Mouse (Mus musculus): ENCODE measurements around the gene Hivep1.

The Hivep1 gene

GRCm38 (mm10) chr13:42112071-42112470, 60.2 kb downstream of the Hivep1 start:
- DNase-seq (ENCODE audit: extremely low read depth, low read depth): no peak

DNA sequence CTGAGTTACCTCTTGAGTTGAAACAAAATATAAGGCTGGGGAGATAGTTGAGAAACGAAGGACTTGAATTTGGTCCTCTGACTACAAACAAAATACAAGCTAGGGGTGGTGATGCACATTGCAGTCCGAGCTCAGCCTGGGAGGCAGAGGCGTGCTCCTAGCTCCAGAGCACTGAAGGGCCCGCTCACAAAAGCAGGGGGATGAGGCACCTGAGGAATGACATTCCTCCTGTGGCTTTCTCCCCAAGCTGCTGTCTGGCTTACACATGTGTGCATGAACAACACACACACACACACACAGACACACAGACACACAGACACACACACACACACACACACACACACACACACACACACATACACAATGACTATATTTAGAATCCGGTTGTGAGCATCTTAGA, 60.9 kb downstream of the Hivep1 start:
- no peak for DNase-seq (ENCODE audit: extremely low read depth, low read depth)

- DNase-seq (ENCODE audit: extremely low read depth, low read depth): no peak
Measured at GRCm38 (mm10) chr13:42113601-42114000, 61.8 kb downstream of the Hivep1 start.

GRCm38 (mm10) chr13:42116301-42116700, 64.5 kb downstream of the Hivep1 start:
- DNase-seq (ENCODE audit: extremely low read depth, low read depth): no peak

DNA sequence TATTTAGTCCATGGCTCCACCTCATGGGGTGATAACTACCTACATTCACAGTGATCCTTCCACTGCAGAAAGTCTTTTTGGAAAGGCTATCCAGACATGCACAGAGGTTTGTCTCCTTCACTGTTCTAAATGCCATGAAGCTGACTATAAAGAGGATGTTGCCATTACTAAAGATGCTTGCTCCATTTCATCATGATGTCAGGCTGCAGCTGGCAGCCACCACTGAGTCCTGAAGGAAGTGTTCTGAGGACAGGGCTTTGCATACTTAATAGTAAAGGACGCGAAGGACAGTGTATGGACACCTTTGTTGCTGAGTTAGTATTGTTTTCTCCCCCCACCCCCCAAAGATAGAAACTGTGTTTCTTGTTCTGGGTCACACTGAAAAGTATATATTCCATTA, 67.2 kb downstream of the Hivep1 start:
- no peak for DNase-seq (ENCODE audit: extremely low read depth, low read depth)

- no peak for DNase-seq (ENCODE audit: extremely low read depth, low read depth)
Measured at GRCm38 (mm10) chr13:42121106-42121776, 69.4 kb downstream of the Hivep1 start.

DNA sequence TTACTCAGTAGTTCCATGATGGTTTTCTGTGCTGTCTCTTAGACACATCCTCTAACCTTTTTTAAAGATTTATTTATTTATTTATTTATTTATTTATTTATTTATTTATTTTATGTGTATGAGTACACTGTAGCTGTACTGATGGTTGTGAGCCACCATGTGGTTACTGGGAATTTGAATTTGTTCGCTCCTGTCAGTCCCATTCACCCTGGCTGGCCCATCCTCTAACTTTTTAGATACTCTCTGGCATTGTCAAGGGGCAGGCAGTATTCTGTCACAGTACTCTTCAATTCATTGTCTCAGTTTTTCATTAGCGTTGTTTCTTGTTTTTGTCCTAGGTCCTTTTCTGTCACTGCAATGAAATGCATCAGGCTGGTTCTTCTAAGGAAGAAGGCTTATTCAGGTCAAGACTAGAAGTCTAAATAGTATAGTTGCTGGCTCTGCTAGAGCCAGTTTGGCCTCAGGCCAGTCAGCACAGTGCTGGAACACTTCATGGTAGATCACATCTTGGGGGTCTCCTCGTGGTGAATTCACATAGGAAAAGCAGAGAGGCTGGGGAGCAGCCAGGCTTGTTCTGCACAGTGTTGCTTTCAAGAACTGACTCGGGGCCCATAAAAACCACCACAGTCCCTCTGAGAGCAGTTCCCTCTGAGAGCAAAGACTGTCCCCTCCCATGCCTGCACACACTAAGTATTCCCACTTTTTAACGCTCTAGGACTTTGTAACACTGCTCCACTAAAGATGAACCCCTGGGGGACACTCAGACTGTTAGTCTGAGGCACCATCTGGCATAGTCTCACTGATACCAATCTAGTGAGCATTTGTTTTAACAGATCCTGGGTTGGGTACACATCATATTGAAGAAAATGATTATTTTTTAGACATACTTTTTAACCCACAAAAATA, 70.2 kb downstream of the Hivep1 start:
- no peak for DNase-seq (ENCODE audit: extremely low read depth, low read depth)

DNA sequence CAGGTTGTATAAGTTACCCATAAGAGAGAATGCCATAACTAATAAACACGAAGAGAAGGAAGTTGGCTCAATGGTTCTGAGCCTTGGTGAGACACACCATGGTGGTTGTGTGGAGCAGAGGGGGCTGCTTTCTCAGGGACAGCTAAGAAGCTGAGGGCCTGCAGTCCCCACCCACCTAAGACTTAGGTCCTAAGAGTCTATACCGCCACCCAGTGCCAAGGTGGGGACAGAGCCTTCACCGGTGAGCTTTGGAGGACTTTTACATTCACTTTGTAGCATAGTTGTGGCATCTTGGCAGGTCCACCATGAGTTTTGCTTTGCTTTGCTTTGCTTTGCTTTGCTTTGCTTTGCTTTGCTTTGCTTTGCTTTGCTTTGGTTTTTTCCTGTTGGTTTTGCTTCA, 92.8 kb downstream of the Hivep1 start:
- no peak for DNase-seq (ENCODE audit: extremely low read depth, low read depth)

DNA sequence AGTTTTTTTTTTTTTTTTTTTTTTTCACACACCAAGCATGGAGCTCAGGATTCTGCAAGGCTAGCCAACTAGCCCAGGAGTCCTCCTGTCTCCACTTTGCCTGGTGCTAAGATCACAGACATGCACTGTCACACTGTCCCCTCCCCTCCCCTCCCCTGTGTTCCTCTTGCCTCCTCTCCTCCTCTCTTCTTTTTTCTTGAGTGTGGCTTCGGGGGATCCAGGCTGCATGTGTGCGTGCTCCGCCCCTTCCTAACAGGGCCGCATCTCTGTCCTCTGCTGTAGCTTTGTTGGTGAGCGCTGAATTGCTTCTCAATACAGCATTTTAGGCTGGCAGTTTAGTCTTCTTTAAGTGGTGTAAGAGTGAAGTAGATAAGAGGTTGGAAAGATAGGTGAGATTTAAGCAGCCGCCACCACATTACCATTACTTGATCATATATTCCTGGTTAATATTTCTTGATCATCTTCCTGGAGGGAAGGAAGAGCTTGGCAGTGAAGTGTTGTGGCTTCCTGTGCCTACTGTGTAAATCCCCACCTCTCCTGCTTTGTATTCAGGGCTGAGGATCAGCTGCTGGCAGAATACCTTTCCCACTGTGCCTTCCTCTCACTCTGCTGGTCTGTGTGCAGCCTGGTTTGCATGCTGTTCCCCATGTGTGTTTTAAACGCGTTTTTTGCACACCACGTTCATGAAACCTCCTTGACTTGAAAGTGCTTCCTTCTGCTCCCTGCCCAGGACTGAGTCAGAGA, 97.7 kb downstream of the Hivep1 start:
- no peak for DNase-seq (ENCODE audit: extremely low read depth, low read depth)

- DNase-seq (ENCODE audit: extremely low read depth, low read depth): no peak
Measured at GRCm38 (mm10) chr13:42150072-42150450, 98.2 kb downstream of the Hivep1 start.

- DNase-seq (ENCODE audit: extremely low read depth, low read depth): no peak
Measured at GRCm38 (mm10) chr13:42150462-42151127, 98.8 kb downstream of the Hivep1 start.

DNA sequence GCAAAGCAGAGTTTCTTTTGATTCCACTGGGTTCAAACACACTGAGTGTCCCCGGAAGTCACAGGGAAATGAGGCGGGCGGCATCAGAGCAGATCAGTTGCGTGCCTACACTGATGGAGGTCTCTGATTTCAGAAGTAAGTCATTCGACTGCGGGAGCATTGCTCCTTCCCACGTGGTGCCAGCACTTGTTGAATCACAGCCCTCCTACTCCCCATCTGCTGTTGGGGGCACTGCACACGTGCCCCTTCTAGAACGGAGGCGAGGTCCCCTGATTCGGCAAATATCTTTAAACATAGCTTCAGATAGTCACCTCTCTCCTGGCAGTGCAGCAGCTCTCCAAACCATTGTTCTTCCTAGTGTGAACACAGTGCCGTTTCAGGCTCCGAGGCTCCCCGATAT, 106.4 kb downstream of the Hivep1 start:
- no peak for DNase-seq (ENCODE audit: extremely low read depth, low read depth)

- no peak for DNase-seq (ENCODE audit: extremely low read depth, low read depth)
Measured at GRCm38 (mm10) chr13:42159416-42160185, 107.8 kb downstream of the Hivep1 start.

- no peak for DNase-seq (ENCODE audit: extremely low read depth, low read depth)
Measured at GRCm38 (mm10) chr13:42170802-42171201, 119.0 kb downstream of the Hivep1 start.

DNA sequence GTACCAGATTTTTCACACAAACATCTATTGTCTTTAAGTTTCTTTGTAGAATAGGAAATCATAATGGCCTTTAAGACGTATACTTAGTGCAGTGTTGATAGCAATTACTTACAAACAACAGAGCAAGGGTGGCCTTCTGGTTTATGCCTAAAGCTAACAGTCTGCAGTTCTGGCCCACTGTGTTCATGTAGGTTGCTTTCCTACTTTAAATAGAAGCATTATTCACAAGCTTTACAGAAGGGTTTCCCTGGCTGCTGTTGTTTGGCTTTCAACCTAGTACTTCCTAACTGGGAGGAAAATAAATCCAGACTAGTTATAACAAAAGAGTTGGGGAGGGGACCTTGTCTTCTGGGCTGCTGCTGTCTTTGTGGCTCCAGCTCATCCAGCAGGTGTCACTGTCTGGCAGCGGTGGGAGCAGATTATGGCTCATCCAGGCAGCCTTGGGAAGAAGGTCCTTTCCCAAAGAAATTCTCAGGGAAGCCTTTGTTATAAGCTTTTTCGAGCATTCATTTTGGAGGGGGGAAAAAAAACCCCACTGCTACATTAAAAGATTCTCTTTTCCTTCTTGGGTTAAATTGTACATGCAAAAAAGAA, 123.1 kb downstream of the Hivep1 start:
- no peak for DNase-seq (ENCODE audit: extremely low read depth, low read depth)

- no peak for DNase-seq (ENCODE audit: extremely low read depth, low read depth)
Measured at GRCm38 (mm10) chr13:42182635-42183034, 130.8 kb downstream of the Hivep1 start.

DNA sequence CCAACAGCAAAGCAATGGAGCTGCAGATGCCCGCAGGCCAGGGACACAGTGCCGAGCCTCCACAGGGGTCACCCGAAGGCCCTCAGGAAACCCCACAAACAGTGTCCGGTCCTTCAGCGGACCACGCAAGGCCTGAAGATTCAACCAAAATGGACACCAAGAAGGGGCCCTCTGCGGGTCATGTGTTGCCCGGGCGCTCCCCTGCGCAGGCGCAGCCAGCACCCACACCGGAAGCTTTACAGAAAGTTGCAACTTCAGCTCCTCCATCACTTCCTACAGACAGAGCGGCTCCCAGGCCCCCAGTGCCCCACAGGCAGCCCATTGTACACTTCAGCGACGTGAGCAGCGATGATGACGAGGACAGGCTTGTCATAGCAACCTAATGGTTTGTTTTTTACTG, 132.3 kb downstream of the Hivep1 start:
- no peak for DNase-seq (ENCODE audit: extremely low read depth, low read depth)

GRCm38 (mm10) chr13:42193016-42193415, 141.2 kb downstream of the Hivep1 start:
- DNase-seq (ENCODE audit: extremely low read depth, low read depth): no peak

DNA sequence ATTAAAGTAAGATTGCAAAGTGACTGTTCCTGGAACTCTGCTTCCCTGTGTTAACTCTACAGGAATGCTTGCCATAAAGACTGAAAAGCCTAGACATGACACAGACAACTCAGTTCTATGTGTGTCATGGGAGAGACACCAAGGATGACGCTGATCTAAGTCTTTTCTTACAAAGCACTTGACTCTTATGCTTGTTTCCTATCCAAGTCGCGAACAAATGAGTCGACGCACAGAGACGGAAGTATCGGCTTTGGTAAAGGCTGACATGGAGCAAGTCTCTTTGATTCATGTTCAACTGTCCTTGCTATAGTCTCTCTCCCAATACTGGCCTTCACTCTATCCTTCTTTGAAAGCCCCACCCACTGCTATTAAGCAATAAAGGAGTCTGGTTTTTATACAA, 143.8 kb downstream of the Hivep1 start:
- no peak for DNase-seq (ENCODE audit: extremely low read depth, low read depth)

DNA sequence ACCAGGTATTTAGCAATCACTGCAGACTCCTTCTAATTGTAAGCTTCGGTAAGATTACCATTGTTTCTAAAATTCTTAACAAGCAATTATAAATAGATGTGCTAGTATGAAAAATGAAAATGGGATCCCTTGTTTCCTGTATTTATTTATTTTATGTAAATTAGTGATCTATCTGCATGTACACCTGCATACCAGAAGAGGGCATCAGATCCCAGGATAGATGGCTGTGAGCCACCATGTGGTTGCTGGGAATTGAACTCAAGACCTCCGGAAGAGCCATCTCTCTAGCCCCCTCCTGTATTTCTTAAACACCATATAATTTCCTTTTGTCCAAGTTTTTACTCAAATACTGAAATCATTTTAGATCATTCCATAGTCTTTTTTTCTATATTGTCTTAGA, 145.8 kb downstream of the Hivep1 start:
- DNase-seq (ENCODE audit: extremely low read depth, low read depth): no peak

Measured in MEL-GATA-1-ER (cell line).